Mouse (Mus musculus): ENCODE data around the gene Pde6c.
A peak's percentile ranks its signal among the peaks of the same experiment; 100 is the strongest.

Gene Pde6c

DNA sequence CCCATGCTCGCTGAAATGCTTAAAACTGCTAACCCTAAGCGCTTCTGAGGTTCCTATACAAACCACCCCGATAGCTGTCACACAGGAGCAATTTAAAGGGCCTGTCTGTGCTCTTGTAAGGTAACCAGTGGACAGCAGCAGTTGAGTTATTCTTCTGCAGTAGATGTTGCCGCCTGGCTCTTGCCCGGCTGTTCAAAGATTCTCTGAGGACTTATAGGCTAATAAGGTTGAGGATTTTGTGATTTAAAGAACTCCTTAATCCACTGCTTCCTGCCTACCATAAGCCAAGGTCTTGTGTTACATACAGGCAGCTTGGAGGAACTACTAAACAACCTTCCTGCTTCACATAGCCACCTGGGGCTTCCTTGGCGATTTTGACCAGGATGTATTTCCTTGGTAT is at the start of gene Pde6c:
Gene Pde6c (plus strand): TSS at position 301 of the 400 bp plus-strand sequence.
- DNase-seq: no peak

DNA sequence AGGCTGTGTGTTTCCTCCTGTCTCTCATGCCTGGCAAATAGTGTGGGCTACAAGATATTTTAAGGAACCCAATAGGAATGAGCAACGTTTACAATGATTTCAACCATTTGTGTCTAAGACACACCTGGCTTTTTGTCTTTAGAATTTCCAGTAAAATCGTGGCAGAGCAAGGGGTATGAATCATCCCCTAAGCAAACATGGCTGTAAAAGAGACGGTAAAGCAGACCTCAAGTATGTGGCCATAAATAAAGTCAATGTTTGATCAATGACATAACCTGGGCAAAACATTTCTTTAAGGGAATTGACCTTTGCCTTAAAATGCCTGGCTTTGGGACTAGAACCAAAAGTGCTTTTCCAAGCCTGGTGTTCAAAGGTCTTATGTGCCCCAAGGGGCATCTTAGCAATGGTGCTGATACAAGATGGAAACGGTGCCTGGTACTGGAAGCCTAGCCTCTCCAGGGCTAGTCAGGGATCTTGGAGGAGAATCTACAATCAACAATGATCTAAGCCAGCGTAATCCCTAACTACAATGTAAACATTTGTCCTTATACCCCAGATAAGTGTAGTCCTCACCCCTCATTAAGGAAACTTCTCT is 49.6 kb upstream of the Pde6c start:
- no peak for DNase-seq

DNA sequence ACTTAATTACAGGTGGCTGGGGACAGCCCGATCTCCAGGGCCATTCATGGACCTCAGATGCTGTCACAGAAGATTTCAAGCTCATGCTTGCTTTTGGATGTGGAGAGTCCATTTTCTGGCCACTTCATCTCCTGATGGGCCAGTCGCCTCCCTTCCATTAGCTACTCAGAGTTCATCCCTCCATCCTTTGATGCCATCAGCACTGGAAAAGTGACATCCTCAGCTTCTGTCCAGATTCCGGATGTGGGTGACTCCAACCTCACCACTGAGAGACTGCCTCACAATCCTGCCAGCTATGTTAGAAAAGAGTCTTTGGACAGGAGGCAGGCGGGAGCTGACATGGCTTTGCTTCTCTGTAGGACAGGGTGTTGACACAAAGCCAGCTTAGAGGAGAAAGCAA is 46.7 kb upstream of the Pde6c start:
- DNase-seq: no peak

DNA sequence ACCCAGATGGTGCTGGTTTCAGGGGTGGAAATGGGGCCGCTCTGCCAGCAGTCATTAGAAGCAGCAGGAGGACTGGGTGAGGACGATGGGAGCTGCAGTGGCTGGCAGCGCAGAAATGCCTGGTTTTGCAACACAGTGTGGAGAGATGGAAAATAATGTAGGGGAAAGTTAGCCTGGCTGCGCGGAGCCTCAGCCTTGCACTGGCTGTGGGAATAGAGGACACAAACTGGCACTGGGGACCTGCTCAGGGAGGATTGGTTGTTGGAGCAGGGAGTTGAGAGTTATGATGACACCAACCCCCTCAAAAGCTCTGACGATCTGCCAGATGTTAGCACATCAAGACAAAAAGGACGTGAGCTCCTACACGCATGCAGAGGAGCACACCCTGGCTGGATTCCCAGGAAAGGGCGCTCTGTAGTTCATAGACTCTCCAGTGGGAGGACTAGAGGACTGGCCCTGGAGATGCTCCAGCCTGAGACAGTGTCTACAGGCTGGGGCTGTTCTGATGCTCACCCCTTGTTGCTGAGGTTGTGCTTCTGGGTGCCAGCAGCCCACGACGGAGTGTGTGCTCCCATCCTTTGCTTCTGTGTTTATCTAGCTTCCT is 45.5 kb upstream of the Pde6c start:
- peak; percentile 36 for DNase-seq

DNA sequence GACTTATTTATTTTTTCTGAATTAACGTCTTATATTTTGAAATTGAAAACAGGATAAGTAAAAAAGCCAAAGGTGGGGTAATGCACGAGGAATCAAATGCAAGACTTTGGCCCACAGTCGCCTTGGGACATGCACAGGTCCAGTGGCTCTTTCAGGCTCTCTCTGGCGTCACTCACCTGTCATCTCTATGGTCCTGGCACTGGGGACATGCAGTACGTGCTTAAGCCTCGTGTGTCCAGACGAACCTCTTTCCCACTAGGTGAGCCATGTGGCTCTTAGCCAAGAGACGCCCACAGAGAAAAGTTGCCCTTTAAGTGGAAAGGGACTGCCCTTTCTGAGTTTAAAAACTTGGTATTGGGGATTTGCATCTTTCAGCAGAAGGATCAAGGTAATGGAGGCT is 43.2 kb upstream of the Pde6c start:
- DNase-seq: no peak

DNA sequence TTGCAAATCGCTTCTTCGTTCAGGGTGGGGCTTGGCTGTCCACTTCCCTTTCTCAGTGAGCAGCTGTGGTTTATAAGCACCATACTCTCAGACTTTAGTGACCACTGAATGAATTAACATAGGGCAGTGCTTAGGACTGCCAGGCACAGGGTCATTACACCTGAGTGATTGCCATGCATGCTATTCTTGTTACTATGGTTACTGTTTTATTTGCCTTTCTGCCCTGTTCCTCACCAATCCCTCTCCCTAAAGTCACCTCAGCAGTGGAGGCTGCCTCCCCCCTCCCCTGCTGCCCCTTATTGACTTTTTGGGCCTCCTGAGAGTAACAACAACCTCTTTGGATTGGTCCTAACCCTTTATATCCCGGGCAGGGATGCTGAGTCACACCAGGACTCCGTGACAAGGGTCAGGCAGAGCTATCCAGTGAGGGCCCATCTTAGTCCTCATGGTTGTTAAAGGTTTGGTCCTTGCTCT is 41.0 kb upstream of the Pde6c start:
- DNase-seq: no peak

DNA sequence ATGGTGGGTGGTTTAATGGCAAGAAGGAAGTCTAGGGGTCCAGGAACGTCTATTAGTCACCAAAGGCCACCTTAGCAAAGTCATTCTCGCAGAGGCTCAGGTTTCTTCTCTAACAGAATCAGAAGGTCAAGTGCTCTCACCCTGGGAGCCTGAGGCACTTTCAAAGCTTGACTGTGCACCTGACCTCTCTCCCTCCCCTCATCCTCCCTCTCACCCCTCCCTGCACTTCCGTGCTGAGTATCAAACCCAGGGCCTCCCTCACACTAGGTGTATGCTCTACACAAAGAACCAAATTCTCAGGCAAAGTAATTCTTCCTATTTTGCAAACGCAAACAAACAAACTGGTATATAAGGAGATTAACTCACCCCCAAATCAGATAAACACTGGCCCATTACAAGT is 36.4 kb upstream of the Pde6c start:
- no peak for DNase-seq

DNA sequence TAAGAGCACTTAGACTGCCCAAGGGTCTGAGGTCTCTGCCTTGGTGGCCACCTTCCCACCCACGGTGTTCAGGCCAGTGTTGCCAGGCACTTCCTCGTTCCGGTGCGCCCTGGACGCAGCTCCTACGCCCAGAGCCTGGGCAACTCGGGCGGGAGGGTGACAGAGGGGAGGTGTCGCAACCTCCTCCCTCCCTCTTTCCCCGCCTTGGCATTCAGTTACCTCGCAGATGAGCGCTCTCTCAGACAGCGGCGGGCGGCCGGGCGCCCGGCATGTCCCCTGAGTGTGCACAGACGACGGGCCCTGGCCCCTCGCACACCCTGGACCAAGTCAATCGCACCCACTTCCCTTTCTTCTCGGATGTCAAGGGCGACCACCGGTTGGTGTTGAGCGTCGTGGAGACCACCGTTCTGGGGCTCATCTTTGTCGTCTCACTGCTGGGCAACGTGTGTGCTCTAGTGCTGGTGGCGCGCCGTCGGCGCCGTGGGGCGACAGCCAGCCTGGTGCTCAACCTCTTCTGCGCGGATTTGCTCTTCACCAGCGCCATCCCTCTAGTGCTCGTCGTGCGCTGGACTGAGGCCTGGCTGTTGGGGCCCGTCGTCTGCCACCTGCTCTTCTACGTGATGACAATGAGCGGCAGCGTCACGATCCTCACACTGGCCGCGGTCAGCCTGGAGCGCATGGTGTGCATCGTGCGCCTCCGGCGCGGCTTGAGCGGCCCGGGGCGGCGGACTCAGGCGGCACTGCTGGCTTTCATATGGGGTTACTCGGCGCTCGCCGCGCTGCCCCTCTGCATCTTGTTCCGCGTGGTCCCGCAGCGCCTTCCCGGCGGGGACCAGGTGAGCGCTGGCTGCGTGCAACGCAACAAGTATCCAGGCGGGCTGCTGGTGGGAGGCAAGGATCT is 35.5 kb upstream of the Pde6c start, which contains the start of gene Ffar4:
Gene Ffar4 (plus strand): TSS at position 214 of the 901 bp plus-strand sequence.
- peak; percentile 51 for DNase-seq

DNA sequence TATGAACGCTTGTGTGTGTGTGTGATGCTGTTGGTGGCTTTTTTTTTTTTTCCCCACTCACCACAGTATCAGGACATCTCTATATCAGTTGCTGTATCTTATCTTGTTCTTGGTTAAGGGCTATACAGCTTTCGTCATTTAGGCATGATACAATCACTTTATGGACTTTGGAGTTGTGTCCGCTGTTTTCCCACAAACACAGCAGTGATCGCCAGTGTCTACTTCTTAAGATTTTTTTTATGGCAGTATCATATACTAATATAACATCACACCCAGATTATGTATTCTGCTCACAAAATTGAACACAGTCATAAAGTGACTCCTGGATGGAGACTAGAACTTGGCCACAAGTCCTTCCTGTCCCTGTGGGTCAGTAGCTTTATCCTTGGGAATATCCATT is 24.7 kb upstream of the Pde6c start:
- DNase-seq: no peak

DNA sequence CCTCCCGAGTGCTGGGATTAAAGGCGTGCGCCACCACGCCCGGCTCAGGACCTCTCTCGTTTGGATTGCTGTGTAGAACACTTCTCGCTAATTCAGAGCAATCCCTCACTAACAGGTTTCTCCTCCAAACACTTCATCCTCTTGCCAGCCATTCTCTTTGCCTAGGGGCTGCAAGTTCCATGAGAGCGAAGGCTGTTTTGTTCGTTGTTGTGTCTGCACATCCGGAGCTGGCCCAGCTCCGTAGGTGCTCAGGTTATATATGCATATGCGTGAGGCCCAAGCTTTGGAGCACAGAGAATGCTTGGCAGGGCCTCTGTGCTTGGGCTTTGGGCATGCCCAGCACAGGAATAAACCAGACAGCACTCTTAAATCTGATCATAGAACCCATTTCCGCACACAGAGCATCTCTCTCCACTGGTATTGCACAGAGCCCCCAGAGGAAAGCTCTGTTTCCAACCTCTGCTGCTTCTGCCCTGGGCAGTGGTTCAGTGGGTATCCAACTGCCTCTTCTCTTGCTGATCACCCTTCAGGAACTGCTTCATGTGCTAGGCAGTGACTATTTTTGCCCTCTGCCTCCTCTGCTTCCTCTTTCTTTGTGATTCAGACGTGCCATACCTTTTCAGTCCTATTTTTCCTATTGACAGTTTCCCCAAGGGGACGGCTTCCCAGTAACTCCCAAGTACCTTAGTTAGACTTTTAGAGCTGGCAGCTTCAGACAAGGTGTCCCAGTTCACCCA is 22.9 kb upstream of the Pde6c start:
- no peak for DNase-seq

DNA sequence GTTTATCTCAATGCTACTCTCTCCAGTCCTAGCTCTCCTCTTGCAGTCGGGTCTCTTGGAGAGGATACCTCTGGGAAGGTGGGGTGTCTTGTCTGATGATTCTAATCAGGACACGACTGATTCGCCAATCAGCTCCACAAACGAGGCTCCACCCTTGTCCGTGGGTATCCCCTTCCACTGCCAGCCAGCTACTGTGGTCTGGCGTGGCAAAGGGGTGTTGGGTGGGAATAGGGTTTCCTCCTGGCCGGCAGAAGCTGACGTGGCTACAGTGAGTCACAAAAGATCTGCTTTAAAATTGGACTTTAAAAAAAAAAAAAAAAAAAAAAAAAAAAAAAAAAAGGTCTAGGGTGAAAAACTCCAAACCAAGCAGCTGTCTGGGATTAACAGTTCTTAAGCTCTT is 21.5 kb upstream of the Pde6c start:
- DNase-seq: no peak

DNA sequence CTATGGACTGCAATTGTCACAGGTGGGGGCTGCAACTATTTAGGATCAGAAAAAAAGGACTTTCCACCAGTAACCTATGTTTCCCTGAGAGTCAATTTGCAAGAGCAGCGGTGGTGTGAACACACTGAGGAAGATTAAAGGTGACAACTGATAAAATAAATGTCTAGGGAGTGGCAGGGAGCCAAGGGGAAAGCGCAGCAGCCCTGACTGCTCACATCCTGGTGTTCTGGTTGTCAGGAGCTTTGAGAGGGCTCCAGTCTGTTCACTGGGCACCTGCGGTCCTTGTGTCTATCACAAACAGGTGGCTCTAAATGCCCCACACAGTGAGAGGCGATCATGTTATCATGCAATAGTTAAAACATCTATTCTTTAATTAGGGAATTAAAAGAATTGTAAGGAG is 20.0 kb upstream of the Pde6c start:
- no peak for DNase-seq

DNA sequence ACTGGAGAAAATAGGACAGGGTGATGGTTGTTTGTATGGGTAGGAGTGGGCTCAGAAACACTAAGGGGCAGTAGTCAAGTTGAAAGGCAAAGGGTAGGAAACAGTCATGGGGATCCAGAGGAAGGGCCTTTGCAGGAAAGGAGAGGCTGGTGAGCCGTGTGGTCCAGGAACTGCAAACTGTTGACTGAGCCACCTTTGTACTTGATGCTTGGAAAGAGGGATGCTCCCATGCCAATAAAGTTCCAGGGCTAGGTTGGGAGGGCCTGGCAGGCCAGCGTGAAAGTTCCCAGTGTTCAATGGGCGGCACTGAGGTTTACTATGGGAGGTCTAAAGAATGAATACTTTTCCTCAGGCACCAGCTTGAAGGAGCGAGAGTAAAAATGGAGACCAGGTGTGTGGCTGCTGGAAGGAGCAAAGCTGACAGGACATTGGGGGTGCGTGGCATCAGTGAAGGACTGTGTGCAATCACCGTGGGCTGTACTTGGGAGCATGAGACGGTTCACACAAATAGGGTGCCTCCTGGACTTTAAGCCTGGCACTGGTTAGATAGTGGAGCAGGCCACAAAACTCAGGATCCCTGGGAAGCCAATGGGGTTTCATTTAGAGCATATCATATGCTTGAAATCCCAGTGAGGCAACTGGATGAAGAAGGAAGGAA is 17.6 kb upstream of the Pde6c start:
- DNase-seq: no peak

DNA sequence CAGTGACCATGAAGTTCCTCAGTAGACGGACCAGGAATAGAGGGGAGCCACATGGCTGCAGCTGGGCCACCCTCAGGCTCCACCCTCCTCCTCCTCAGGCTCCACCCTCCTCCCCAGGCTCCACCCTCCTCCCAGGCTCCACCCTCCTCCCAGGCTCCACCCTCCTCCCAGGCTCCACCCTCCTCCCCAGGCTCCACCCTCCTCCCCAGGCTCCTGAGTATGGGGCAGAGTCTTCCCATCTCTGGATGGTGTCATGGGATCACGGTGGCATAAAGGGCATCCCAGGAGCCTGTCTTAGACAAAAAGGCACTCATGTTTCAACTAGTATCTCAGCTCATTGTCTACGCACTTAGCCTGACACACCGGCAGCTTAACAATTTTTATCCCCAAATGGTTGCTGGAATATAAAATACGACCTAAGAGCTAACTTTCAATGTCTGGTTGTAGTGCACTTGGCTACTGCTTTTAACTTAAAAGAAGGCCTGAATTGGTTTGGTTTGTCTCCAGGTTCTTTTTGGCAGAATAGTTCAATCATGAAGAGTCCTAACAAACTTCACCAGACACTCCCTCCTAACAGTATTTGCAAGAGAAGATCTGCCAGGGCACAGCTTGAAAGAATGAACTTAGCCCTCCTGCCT is 12.3 kb upstream of the Pde6c start:
- no peak for DNase-seq

DNA sequence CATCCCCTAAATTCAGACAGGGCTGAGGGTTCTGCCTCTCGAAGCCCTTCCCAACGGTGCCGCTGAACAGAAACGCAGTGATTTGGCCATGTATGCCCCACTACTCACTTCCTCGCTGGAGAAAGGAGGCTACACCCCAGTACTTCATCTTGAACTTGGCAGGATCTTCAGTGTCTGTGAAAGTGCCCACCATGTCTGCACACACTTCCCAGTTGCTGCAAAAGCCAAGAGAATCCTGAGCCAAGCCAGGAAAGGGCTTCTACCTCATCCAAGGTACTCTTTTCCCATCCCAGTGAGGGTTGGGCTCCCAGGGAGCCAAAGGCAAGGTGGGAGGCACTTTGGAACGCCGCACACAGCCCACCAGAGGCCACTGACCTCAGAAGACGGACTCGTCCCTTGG is 8.7 kb upstream of the Pde6c start:
- no peak for DNase-seq

DNA sequence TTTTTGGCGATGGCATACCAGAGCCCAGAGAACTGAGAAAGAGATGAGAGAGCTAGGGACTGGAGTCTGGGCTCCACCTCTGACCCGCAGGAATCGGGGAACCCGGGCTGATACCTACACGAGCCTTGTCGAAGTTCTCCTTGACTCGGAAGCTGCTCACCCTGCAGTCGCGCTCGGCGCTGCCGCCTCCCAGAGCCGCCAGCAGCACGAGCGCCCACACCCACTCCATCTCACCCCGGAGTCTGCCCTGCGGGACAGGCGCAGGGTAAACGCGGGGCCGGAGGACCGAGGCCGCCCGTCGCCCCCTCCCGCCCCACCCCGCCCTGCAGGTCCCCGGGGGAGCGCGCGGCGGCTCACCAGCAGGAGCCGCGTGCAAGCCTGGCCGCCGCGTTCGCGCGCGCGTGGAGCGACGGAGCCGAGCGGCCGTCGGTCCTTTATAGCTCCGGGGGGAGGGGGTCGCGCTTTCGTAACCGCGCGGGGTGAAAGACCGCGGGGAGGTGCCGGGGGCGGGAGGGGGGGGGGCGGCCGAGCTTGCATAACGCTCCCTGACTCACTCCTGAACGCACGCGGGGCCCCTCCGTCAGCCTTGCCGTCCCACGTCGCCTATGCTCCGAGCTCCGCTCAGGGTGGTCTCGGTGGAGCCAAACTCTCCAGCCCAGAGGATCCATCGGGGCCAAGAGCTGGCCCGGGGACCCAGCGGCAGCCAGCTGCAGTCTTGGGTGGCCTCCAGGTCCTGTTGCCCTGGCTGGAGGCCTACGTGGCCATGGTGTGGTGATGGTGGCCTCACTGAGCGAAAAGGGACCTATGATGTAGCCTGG is 8.0 kb upstream of the Pde6c start:
- peak; percentile 16 for DNase-seq

DNA sequence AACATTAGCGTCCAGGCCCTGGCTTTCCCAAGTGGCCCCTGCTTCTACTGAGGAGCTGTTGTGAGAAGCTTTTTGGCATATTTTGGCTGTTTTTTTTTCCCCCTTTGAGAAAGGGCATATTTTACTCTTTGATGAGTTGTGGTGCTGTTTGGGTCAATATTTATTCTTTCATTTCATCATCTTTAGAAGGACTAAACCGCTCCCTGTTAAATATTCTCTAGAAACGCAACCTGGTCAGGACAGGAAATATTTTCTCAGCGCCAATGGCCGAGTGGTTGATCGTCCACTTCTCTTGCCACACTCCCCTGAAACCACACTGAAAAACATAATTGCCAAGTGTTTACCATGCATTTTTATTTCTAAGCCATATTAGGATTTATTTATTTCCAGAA is 7.4 kb upstream of the Pde6c start, which contains the start of gene Rbp4:
Gene Rbp4 (minus strand): TSS at position 63 of the 392 bp plus-strand sequence.
- no peak for DNase-seq

DNA sequence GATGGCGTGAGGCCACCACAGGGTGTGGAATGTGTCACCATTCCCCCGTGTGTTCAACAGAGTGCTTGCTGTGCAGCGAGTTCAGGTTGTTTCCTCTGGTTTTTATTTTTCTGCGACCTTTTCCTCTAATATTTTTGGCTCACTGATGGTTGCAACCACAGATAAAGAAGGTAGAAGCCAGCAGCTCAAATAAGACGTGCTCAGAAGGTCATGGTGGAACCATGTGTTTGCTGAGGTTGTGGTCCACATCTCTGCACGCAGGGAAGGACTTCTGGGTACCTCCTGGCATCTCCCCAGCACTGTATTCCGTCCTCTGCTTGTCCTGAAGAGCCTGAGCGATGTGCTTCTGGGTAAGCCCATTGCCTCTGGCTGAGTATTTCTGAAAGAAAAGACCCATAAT is 5.9 kb upstream of the Pde6c start:
- no peak for DNase-seq

DNA sequence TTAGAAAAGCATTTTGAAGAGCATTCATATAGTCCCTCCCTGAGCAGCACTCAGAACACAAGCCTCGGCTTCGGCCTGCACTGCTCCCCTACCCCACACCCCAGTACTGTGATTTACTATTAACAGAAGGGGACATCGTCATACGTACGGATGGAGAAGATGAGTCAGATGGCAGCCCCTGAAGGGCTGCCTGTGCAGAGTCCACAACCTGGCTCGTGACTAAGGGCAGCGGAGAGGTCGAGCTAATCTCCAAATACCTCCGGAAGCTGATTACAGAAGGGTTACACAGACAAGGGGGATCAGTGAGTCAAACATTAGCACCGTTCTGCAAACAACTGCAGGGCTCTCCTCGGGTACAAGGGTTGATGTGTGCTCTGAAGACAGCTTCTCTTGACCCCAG is 1.4 kb downstream of the Pde6c start:
- DNase-seq: no peak

DNA sequence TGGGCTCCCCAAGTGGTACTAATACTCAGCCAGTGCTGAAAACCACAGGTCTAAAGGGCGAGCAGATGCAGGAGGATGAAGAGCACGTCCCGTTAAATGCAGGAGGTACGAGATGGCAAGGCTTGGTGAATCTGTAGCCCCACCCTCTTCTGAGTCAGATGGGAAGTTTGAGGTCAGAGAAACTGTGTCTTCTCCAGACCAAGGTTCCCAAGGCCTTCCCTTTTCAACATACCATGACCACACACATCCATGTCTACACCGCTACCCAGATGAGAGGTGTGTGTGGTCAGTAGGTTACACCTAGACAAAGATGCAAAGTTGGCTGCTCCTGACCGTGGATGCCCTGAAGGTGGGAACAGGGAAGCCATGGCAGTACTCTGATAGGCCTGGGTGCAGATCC is 2.2 kb downstream of the Pde6c start:
- no peak for DNase-seq
